In genomic region chr7:35647101-35647698, GRCm38 (mm10) we compare ENCODE assay signal across 7 mouse cellular contexts. TPM values are rescaled to one million over a fixed set of nuclear protein-coding genes. Genes with fewer than 3 reads are reported as not detected.
A peak's percentile ranks its signal among the peaks of the same experiment; 100 is the strongest.
DNase-seq lines count a peak whose midpoint lies in the region; ATAC-seq lines count a peak whose summit lies in the region.

Pdcd5 (minus strand) TSS chr7:35647521.

- ATAC-seq in embryonic facial prominence, embryonic 12.5 days (ENCODE audit: insufficient number of reproducible peaks, insufficient read depth, low FRiP score, low TSS enrichment), result peak; percentile 89
- peak; percentile 88 for ATAC-seq in limb, embryonic 11.5 days (ENCODE audit: insufficient number of reproducible peaks, low FRiP score, low TSS enrichment, low read depth)
- peak; percentile 93 for ATAC-seq in midbrain, embryonic 14.5 days (ENCODE audit: low FRiP score, low TSS enrichment)

- peaks cover 33% of the 10 kb centered on the region for H3K36me3 ChIP-seq in embryonic facial prominence, embryonic 12.5 days
- peaks cover 6% of the 10 kb centered on the region; the same call in 1 of the 2 replicates for H3K36me3 ChIP-seq in limb, embryonic 11.5 days (ENCODE audit: control insufficient read depth, insufficient read depth, low read length)
- H3K36me3 ChIP-seq in midbrain, embryonic 14.5 days (ENCODE audit: control insufficient read depth, insufficient read depth, low read length), result peaks cover 31% of the 10 kb centered on the region

- under 1% methylated on average over 63 of the region's 64 CpGs for WGBS in embryonic facial prominence, embryonic 12.5 days
- WGBS in limb, embryonic 11.5 days, result under 1% methylated on average over 64 of the region's 64 CpGs
- under 1% methylated on average over 63 of the region's 64 CpGs for WGBS in midbrain, embryonic 14.5 days

- H3K9ac ChIP-seq in embryonic facial prominence, embryonic 12.5 days, result peak within 1 kb of the TSS; percentile 94
- peak within 1 kb of the TSS; percentile 85 for H3K9ac ChIP-seq in limb, embryonic 11.5 days (ENCODE audit: low read length)
- peak within 1 kb of the TSS; percentile 89 for H3K9ac ChIP-seq in midbrain, embryonic 14.5 days (replicated peaks; ENCODE audit: low read length)

- no peaks in the 10 kb centered on the region for H3K27me3 ChIP-seq in embryonic facial prominence, embryonic 12.5 days
- H3K27me3 ChIP-seq in limb, embryonic 11.5 days (ENCODE audit: control insufficient read depth, insufficient read depth, low read length), result no peaks in the 10 kb centered on the region
- H3K27me3 ChIP-seq in midbrain, embryonic 14.5 days (ENCODE audit: control insufficient read depth, insufficient read depth, low read length), result no peaks in the 10 kb centered on the region

- H3K4me2 ChIP-seq in embryonic facial prominence, embryonic 12.5 days (replicated peaks), result peak within 1 kb of the TSS; percentile 62
- H3K4me2 ChIP-seq in limb, embryonic 11.5 days (ENCODE audit: low read depth, severe bottlenecking), result peak within 1 kb of the TSS; percentile 54
- H3K4me2 ChIP-seq in midbrain, embryonic 14.5 days (ENCODE audit: low read length), result peak within 1 kb of the TSS; percentile 63

- peak; percentile 97 for DNase-seq in adrenal gland, postnatal 25 days
- DNase-seq in heart, adult 11 months, result peak; percentile 99
- peak; percentile 97 for DNase-seq in kidney, adult 18-20 months
- DNase-seq in limb, embryonic 11.5 days (ENCODE audit: low spot score), result peak; percentile 99
- peak; percentile 99 for DNase-seq in midbrain, embryonic 14.5 days
- peak; percentile 88 to 98 for DNase-seq in spleen, adult 18-20 months

- H3K9me3 ChIP-seq in embryonic facial prominence, embryonic 12.5 days, result no peaks in the 10 kb centered on the region
- no peaks in the 10 kb centered on the region; the same call in 1 of the 2 replicates for H3K9me3 ChIP-seq in limb, embryonic 11.5 days (ENCODE audit: control insufficient read depth, low read length)
- no peaks in the 10 kb centered on the region for H3K9me3 ChIP-seq in midbrain, embryonic 14.5 days (ENCODE audit: control insufficient read depth, low read length)

- H3K4me1 ChIP-seq in embryonic facial prominence, embryonic 12.5 days, result no peaks in the 10 kb centered on the region
- no peaks in the 10 kb centered on the region for H3K4me1 ChIP-seq in limb, embryonic 11.5 days (ENCODE audit: control insufficient read depth, insufficient read depth, low read length)
- no peaks in the 10 kb centered on the region for H3K4me1 ChIP-seq in midbrain, embryonic 14.5 days (ENCODE audit: control insufficient read depth, insufficient read depth, low read length)

- peak within 1 kb of the TSS; percentile 82 for H3K27ac ChIP-seq in embryonic facial prominence, embryonic 12.5 days
- H3K27ac ChIP-seq in limb, embryonic 11.5 days (replicated peaks; ENCODE audit: low read depth, low read length), result peak within 1 kb of the TSS; percentile 62; the same call in 1 of the 2 replicates
- H3K27ac ChIP-seq in midbrain, embryonic 14.5 days (replicated peaks; ENCODE audit: low read depth, low read length), result peak within 1 kb of the TSS; percentile 83

- peak within 1 kb of the TSS; percentile 97 for H3K4me3 ChIP-seq in embryonic facial prominence, embryonic 12.5 days
- H3K4me3 ChIP-seq in limb, embryonic 11.5 days (ENCODE audit: low read depth, low read length), result peak within 1 kb of the TSS; percentile 90
- H3K4me3 ChIP-seq in midbrain, embryonic 14.5 days (replicated peaks; ENCODE audit: low read depth, low read length), result peak within 1 kb of the TSS; percentile 96

RNA-seq across cellular contexts. Expression of gene Pdcd5, which starts in this region (rescaled TPM):
- total RNA-seq in adrenal gland, postnatal 25 days (2021), result 78.6 and 94.0 TPM in 2 replicates
- polyA plus RNA-seq in embryonic facial prominence, embryonic 12.5 days (2016; fragmentation: Nextera tagmentation; extraction: Ambion mirVana), result 323 and 330 TPM in 2 replicates
- 306 and 319 TPM in 2 replicates for polyA plus RNA-seq in limb, embryonic 11.5 days (2014; fragmentation: Nextera tagmentation; extraction: Ambion mirVana)
- polyA plus RNA-seq in midbrain, embryonic 14.5 days (2014; fragmentation: Nextera tagmentation; extraction: Ambion mirVana), result 238 and 295 TPM in 2 replicates

Comparison
In these comparisons a context has a peak if more than half of its experiments do, and no peak if none do; other contexts are left out.
1. Peak in every context shown above with its lines: DNase-seq, ATAC-seq, H3K4me3 ChIP-seq and H3K27ac ChIP-seq.